Mouse (Mus musculus) G1E (cell line): ENCODE measurements around the gene Gm45808.

Experiments used
- CTCF ChIP-seq: IDR thresholded peaks from 2 replicates; pipeline ENCODE4 v1.5.1; 2012; ENCODE audit warnings: low read depth, low read length, inconsistent platforms, mixed read lengths
- GATA1 ChIP-seq: IDR thresholded peaks from 2 replicates; pipeline ENCODE4 v1.6.1; 2012; ENCODE audit warnings: borderline replicate concordance, low read length, inconsistent platforms, mixed read lengths
- POLR2AphosphoS5 ChIP-seq: IDR thresholded peaks from 2 replicates; pipeline ENCODE4 v1.6.1; 2012; ENCODE audit warnings: low read depth, low read length, inconsistent platforms; ENCODE audit not compliant: insufficient replicate concordance
- TAL1 ChIP-seq: conservative IDR thresholded peaks from 2 replicates; pipeline ENCODE4 v1.6.1; 2012; ENCODE audit warnings: low read depth, low read length, inconsistent platforms, mixed read lengths

DNA sequence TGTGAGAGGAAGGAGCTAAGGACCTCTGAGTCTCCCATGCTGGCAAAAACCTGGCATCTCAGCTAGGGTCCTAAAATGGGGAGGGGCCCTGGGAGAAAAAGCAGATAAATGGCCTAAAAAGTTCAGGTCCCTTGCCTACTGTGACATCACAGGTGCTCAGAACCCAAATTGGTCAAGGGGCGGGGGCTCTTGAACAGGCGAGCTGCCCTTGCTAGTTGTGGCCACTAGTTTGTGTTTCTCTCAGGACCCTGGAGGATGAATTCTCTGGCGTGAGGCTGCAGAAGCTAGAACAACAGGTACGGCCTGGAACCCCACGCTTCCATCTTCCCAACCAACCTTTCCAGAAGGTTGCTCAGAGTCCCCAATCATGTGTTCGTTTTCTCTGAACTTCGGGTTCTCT is 27.8 kb upstream of the Gm45808 start:
- TF ChIP-seq POLR2AphosphoS5 = no peak
- no peak for TF ChIP-seq CTCF
- TF ChIP-seq GATA1 = no peak
- no peak for TF ChIP-seq TAL1
